Mouse (Mus musculus): Measurements from ENCODE around the gene Ntrk2.
A peak's percentile ranks its signal among the peaks of the same experiment; 100 is the strongest.

The Ntrk2 gene

DNA sequence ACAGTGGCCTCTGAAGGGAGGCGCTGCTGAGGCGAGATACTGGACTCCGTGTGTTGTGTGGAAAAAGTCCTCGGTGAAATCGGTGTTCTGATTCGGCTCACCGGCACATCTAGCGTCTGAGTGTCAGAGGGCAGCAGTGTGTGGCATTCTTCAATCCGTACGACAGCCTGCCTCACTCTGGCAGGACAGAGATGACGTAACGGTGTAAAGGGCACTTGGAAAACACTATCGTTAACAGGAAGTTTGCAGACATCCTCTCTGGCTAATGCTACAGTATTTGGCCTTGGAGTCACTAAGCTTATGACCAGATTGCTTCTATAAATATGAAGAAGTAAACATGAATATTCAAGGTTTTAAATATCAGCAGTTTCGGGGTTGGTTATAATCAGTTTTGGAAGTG lies 309.2 kb downstream of the Ntrk2 start:
- peak; percentile 31 for DNase-seq (ENCODE audit: low spot score)

DNA sequence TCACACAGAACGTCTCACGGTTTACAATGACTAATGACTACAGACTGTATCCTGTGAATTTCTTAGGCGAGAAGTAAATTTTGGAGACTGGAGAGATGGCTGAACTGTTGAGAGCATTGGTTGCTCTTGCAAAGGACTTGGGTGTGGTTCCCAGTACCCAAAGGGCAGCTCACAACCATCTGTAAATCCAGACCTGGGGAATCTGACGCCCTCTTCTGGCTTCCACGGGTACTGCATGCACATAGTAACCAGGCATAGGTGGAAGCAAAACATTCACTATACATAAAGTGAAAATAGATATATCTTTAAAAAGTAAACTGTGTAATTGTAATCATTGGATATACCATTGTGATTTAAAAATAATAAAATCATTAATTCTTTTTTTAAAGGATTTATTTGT lies 310.9 kb downstream of the Ntrk2 start:
- DNase-seq (ENCODE audit: low spot score): peak; percentile 38

GRCm38 (mm10) chr13:59119596-59120394 lies 313.4 kb downstream of the Ntrk2 start:
- peak; percentile 23 for DNase-seq (ENCODE audit: low spot score)

- no peak for DNase-seq (ENCODE audit: low spot score)
Measured at GRCm38 (mm10) chr13:59143141-59143744, 336.9 kb downstream of the Ntrk2 start.

DNA sequence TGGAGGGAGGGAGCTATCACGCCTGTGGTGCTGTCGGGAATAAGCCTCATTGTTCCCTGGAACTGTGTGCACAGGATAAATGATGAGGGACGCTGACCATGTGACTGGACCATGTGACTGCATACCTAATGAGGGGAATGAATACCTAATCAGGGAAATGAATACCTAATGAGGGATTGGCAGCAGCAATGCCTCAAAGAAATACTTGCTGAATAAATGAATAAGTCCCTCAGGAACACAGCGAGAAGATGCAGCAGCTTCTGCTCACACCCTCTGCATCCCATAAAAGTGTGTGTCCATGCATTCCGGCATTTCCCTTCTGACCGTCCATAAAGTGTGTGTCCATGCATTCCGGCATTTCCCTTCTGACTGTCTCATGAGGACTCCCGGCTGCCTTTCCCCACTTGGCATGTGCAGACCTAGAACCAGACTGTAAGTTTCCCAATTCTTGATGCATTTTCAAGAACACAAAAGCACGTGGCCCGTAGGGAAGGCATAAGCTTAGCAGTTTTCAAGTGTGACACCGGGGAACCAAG lies 338.0 kb downstream of the Ntrk2 start:
- no peak for DNase-seq (ENCODE audit: low spot score)

DNA sequence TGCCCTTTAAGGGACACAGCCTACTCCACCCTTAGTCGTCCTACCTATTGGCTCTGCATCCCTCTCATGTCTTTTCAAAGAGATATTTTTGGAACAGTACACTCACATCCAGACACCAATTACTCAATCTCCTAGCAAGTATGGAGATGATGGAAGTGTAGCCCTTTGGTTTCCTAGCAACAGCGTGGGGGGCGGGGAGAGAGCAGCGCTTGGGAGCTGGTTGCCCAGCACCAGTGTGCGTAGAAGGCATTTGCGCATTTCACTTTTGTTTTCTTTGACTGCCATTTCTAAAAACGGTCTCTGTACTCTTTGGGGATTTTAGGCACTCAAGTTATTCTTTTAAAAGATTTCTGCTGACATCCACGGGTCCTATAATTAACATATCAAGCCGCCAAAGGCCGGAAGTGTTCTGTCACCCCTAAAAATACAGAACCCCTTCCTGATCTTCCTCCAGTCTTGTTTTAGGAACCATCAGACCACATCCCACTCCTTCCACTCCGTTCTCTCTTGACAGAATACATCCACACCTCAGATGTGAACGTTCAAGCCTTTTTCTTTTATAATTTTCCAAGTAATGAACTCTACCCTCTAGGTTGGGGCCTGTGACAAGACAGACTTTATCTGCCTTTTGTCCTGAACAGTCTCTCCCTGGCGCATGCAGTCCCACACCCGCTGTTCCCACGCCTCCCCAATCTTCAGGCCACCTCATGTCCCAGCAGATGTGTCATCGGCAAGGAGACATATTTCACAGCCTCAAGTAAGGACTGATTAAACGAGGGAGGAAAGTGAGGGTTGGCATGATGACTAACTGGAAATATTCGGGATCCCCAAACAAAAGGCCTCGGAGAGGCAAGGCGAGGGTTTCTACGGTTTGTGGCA lies 339.5 kb downstream of the Ntrk2 start:
- no peak for DNase-seq (ENCODE audit: low spot score)

DNA sequence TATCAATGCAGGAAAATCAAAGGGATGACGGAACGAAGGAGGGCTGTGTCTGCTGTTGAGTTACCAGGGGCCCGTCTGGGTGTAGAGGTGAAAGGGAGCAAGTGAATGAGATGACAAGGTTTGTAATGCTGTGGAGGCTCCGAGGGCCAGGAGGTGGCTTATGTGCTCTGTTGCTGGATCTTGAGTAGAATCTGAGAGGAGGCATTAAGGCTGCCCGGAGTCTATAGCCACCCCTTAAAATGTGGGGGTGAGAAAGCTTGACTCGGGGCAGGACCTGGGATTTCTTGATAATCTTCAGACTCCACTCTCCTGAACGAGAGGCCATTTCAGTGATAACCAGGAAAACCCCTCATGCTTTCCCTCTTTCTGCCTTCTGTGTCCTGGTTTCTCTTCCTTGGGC lies 340.2 kb downstream of the Ntrk2 start:
- DNase-seq (ENCODE audit: low spot score): no peak

- DNase-seq (ENCODE audit: low spot score): no peak
Measured at GRCm38 (mm10) chr13:59147976-59148375, 341.6 kb downstream of the Ntrk2 start.

GRCm38 (mm10) chr13:59148793-59149192 lies 342.4 kb downstream of the Ntrk2 start:
- no peak for DNase-seq (ENCODE audit: low spot score)

GRCm38 (mm10) chr13:59164015-59164414 lies 357.6 kb downstream of the Ntrk2 start:
- no peak for DNase-seq (ENCODE audit: low spot score)

GRCm38 (mm10) chr13:59173840-59174239 lies 367.5 kb downstream of the Ntrk2 start:
- no peak for DNase-seq (ENCODE audit: low spot score)

GRCm38 (mm10) chr13:59176021-59176420 lies 369.7 kb downstream of the Ntrk2 start:
- DNase-seq (ENCODE audit: low spot score): no peak

GRCm38 (mm10) chr13:59176485-59176884 lies 370.1 kb downstream of the Ntrk2 start:
- DNase-seq (ENCODE audit: low spot score): no peak

GRCm38 (mm10) chr13:59177003-59177402 lies 370.6 kb downstream of the Ntrk2 start:
- no peak for DNase-seq (ENCODE audit: low spot score)

GRCm38 (mm10) chr13:59179986-59180385 lies 373.6 kb downstream of the Ntrk2 start:
- no peak for DNase-seq (ENCODE audit: low spot score)

DNA sequence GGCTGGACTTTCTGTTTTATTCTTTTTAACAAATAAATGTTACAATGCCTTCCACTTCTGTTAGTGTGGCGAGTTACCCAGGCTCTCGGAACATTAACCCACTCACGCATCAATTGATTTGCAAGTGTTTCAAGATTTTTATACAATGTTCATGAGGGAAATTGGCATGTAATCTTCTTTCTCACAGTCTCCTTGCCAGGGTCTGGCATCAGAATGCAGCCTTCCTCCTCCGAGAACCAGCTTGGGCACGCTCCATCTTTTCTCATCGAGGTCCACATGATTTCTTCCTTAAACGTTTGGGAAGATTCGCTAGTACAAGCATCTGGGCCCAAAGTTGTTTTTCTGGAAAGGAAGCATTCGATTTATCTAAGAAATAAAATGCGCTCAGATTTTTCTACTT lies 374.4 kb downstream of the Ntrk2 start:
- no peak for DNase-seq (ENCODE audit: low spot score)

- DNase-seq (ENCODE audit: low spot score): no peak
Measured at GRCm38 (mm10) chr13:59181188-59181947, 375.0 kb downstream of the Ntrk2 start.

GRCm38 (mm10) chr13:59182630-59183029 lies 376.3 kb downstream of the Ntrk2 start:
- no peak for DNase-seq (ENCODE audit: low spot score)
